Mouse (Mus musculus) fibroblast of lung, adult 2 months (primary cell): ENCODE data around the gene Lsamp.

ENCODE experiments used
- DNase-seq: peaks from one replicate; pipeline ENCODE4 v3.0.0-alpha.2; 2011; ENCODE audit warnings: low read depth

Gene Lsamp

GRCm38 (mm10) chr16:41785600-41785999 lies 1801.4 kb downstream of the Lsamp start:
- no peak for DNase-seq

DNA sequence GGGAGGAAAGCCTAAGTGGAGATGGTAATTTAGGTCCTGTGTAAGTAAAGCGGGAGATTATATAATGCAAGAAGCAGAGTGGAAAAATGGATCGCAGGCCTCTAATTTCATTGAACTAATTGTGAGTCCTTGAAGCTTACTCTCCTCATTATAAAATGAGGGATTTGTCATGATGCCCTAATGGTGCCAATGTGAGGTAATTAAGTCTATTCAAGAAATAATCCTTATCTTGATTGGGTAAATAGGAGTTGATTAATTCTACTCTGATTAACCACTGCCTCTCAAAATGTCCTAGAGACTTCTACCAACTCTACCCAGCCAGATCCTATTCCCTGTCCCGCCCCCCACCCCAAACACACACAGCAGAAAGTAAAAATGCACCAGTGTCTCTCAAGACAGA lies 1802.5 kb downstream of the Lsamp start:
- no peak for DNase-seq

DNA sequence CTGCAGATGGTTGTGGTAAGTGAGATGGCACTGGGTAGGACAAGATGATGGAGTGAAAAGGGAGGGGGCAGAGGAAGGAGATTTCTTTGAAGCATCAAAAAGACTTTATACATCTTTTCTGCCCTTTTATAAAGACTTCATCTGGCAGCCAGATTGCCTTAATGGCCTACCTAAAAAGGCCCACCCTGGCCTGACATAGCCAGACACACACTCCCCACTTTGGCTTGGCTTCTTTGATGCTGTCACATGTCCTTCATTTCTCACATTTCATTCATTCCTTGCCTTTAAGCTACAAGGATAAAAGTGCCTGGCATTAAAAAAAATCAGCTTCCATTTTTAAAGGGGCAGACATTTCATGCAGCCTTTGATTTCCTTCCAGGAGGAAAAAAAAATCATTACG lies 1803.0 kb downstream of the Lsamp start:
- DNase-seq: no peak

DNA sequence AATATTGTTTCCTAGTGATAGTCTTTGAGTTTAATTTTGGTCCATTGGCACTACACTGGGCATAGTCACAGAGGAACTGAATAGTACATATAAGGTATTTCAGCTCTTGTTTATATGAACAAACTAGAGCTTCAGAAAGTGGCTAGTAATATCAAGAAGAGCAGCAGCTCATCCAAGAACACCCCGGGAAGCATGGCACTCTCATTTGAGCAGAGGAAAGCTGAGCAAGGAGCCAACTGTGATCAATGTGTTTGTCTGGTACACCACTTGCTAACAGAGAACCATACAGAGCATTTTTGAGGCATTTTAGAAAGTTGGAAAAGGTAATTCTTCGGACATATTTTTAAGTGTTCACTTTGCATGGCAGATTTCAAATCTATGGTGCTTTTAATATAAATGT lies 1805.9 kb downstream of the Lsamp start:
- no peak for DNase-seq

DNA sequence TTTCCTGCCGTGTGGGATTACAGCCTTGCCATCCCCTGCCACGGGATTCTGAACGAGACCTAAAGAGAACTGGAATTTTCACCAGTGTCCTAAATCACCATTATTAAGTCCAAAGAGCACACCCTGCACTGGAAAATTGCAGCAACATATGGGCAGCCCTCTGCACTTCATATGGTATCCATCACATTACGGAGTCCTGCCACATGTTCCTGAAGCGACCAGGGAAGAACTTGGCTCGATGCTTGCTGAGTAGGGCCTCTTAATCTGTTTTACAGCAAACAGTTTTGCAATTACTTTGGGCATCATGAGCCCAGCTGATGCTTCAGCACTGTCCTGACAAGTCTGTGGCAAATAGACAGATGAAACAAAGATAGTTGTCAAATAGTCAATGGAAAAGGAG lies 1836.2 kb downstream of the Lsamp start:
- DNase-seq: no peak

DNA sequence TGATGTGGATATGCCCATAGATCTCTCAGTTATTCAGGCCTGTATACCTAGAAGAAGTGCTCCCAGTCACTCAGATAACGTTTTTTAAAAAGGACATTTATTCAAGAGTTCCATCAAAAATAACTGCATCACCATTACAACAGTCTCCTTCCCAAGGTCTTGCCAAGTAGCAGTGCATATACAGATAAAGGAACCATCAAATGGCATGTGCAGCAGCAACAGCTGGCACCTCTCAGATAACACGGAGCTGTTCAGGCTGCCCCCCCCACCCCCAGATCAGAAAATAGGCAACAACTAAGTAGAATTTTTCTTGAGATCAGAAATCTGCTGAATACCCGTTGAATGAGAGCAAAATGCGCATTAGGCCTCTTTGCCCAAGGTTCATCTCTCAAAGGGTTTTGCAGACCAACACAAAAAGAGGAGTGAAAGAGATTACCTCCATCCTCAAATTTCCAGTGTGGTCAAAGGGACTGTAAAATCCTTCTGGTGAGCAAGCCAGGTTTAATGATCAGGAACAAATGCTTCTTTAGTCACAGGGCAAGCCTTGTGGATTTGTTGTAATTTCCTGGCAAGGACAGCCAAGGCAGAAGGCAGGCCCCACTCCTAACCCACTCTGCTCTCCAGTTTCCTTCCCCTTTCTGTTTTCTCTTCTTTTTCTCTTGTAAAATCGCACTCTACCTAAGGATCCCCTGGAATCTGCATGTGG lies 1842.9 kb downstream of the Lsamp start:
- DNase-seq: no peak

DNA sequence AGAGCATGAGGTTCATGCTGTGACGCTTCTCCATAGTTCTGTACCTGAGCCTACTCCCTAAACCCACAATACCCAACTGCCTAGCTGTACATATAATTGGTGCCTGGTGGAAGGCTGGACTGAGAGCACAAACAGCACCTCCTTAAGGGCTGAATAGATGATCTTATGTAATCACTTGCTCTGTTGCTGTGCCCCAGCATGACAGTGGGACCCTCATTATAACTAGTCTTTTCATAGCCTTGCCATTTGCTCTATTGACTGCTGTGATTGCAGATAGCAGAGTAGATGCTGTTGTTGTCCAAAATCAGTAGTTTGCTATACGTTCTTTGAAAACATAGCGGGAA lies 1843.4 kb downstream of the Lsamp start:
- DNase-seq: no peak

- no peak for DNase-seq
Measured at GRCm38 (mm10) chr16:41834637-41835036, 1850.5 kb downstream of the Lsamp start.

GRCm38 (mm10) chr16:41835745-41836144 lies 1851.6 kb downstream of the Lsamp start:
- no peak for DNase-seq

DNA sequence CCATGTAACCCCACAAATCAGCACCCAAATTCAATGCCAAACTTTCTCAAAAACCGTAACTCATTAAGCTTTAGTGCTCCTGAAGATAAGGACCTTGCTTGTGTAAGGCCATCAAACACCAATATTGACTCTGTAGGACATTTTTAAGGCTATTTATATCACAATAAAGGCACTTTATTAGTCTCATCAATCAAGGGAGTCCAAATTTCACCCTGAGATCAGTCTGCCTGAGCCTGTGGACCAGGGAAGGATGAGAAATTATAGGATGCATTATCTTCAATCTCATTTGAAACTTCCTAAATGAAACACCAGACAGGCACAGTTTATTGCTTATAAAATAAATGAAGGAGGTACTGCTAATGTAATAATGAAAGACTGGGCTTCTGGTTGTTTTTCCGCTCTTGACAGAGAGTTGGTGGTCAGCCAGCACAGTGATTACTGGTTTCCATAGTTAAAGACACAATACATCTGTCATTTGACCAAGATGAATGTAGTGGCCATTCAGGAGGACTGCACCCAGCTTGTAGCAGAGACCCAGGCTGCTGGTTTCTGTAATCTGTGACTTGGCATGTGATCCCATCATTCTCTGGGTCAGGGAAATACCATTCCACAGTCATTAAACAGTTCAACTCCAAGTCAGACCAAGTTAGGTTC lies 1855.7 kb downstream of the Lsamp start:
- DNase-seq: no peak

DNA sequence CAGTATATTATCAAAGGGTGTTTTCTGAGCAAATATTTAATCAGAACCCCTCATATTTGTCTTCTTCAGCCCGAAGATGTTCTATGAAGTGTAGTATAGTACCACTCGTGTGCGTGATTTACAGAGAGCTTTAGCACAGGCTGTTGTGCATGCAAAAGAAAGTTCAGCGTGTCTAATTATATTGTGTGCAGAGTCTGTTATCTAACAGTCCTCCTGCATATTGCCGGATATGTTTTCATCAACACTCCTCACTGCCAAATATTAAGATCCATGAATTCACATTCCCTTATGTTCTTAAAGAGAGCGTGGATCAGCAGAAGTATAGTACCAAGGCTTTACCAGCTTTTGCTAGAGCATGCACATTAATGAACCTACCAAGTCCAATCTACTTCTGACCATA lies 1862.7 kb downstream of the Lsamp start:
- DNase-seq: no peak

DNA sequence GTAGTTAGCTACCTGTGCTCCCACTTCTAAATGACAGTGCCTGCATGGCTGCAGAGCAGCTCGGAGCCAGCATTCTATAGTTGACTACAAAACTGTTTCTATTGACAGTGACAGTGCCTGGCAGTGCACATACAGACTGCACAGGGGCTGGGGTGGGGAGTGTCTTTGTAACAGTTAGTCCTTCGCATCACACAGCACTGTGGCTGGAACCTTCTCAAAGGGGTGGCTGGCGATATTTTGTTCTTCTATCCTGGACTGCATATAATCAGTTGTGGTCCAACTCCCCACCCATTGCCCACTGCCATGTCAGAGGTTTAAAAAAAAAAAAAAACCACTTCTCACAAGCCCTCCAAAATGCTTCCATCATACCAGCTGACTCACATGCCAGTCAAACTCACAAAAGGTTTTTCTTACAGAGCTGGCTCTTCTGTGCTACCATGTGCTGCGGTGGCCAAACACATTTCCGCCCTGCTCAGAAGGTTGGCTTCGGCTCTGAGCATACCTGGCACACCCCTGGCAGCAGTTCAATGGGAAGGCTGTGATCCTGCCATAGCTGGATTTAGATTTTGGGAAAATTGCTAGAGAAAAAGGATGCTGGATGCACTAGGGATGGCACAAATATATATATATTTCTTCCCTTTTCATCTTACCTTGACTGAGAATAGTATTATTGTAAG lies 1887.9 kb downstream of the Lsamp start:
- DNase-seq: no peak

DNA sequence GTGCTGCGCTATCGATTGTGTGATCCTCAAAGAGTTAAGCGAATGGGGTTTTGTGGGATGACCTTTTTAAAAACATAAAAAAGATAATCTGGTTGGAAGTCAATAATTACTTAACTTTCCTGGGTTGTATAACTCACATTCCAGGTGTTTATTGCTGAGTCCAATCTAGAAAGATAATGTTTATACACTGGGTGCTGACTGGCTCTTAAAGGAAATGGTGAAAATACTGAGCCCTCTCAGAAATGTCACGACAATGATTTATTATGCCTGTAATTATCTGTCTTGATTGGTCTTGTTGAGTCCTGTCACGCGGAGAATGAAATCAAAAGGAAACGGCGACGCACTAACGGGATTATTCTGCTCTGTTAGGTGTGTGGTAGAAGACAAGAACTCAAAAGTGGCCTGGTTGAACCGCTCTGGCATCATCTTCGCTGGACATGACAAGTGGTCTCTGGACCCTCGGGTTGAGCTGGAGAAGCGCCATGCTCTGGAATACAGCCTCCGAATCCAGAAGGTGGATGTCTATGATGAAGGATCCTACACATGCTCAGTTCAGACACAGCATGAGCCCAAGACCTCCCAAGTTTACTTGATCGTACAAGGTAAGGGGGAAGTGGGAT lies 1904.5 kb downstream of the Lsamp start:
- no peak for DNase-seq

DNA sequence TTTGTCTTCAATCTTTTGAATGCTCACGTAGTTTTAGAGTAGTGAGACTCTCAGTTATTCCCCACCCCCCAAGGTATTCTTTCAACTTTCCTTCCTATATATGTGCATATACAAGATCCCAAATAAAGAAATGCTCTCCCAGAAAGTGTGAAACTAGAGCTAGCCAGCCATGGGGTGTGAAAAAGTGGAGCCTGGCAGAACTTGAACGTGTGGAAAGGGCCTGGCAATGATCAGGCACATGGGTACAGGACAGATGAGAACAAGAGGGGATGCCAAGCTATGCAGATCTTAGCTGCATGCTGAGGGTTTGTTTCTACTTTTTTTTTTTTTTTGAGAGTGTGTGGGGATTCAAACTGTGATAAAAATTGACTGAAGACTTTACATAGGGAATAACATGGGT lies 1916.6 kb downstream of the Lsamp start:
- DNase-seq: no peak

DNA sequence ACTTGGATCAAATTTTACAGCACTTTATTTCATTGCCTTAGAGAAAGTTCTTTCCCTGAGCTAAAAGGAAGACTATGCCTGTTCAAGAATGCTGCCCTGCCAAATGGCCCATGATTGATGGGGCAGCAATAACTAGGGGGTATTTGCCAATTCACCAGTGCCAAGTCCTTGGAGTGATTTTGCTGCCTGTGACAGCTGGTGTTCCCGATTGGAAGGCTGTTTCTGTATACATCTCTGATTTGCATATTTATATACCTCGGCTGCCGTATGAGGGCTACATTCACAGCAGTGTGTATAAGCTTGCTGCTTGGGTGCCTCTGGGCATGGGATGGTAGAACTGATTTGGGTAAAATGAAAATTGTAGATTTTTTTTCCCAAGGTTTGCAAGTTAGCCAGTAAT lies 1919.5 kb downstream of the Lsamp start:
- DNase-seq: no peak

- no peak for DNase-seq
Measured at GRCm38 (mm10) chr16:41912584-41913193, 1928.5 kb downstream of the Lsamp start.

DNA sequence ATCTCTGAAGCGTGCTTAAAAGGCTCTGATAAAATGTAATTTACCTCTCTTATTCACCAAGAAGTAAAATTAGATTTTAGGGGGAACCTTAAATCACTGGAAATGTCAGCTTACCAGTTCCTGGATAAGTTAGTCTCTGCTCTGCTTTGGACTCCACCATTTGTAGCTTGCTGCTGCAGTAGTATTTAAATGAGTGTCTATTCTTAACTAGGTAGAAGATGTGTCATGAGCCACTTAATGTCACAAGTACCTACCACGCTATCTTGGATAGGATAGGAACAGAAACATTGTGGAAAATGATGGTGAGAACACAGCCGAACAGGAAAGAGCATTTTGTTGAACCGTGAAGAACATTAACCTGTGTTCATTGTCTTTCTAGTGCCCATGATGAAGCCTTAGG lies 1929.2 kb downstream of the Lsamp start:
- DNase-seq: no peak

DNA sequence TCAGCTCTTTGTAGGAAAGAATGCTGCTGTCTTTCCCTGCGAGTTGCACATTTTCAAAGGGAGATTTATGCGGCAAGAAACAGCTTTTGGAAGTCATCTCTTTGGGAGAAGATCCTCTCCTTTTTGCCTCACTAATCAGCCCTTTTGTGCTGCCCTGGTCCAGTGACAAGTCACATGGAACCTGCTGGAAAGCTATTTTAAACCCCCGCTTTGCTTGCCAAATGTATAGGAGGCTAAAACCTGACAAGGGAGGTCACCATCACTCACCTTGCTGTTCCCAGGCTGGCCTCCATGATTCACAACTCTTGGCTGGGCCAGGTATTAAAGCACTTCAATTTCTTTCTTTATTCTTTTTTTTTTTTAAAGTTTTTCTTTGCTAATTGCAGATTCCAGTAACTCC lies 1932.2 kb downstream of the Lsamp start:
- DNase-seq: no peak

DNA sequence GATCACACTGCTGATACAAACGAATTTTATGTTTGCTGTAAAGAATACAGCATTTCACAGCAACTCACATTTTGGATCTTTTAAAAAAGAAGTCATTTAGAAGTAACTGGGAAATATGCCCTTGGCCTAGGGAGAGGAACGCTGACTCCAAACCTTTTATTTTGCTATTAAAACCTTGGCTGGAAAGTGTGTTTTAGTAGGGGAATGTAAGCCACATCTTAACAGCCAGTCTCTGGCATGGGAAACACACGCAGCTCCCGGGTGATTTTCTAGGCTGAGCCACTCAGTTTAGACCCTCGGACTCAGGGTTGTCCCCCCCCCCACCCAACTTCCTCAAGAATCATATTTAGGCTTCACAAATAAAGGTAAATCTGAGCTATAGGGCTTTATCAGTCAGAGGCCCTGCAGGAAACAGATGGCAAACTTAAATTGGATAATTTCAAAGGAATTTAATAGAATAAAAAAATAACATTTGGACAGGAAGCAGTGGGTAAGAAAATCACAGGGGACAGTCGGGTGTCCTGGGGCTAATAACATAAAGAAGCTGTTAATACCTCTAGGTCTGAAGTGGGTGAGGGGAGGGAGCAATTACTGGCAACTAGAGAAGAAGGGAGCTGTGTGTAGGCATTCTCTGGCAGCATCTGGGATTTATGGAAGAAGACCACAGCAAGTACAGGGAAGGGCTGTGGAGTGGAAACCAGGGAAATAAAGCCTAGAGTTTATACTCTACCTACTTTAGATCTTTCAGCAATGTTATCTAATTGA lies 1933.1 kb downstream of the Lsamp start:
- no peak for DNase-seq

DNA sequence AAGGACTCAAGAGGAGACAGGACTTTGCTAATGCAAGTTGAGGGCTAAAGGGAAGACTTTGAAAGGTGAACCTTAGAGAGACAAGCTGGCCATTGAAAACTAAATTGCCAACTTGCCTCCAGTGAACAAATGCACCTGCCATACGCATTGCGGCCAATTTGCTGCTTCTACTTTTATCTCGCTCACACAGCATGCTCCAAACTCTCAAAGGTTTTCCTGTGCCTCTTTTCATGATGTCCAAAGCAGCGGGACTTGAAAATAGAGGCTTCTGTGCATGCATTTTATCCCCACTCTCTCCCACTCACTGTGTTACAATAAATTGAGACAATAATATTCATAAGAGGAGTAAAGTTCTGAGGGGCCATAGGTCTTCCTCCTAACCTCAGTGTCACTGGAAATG lies 1945.4 kb downstream of the Lsamp start:
- no peak for DNase-seq

DNA sequence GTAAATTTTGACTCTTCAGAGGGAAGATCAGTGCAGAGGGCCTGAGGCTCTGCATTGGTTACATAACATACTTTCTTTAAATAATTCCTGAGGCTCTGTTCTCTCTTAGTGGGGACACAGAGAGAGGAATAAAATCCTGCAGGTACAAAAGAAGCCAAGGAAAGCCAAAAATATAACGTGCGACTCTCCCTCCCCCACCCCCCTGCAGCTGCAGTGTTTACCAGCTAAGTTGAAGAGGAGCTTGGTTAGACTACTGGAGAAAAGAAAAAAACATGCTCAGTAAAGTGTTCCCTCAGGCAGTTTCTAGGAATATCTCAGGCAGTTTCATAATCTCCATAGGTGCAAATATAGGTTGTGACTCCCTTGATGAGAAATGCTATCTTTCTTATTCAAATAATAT lies 1951.5 kb downstream of the Lsamp start:
- DNase-seq: no peak
